Mouse (Mus musculus) heart, embryonic 14.5 days (tissue): ENCODE measurements around the gene Slc7a7. TPM values are rescaled to one million over a fixed set of nuclear protein-coding genes. Genes with fewer than 3 reads are reported as not detected.
A peak's percentile ranks its signal among the peaks of the same experiment; 100 is the strongest.
"Not testable (repeated sequence)": the region's sequence is repeated elsewhere in the genome, so short reads cannot be mapped to it uniquely, and the experiment has no call there.

Experiments used
- ATAC-seq: fragments of 200-750 bp; cut with Nextera tagmentation; 2 replicates; pipeline ENCODE4 v1.8.0; 2017; ENCODE audit warnings: low read depth, moderate TSS enrichment; ENCODE audit not compliant: insufficient number of reproducible peaks, insufficient read depth, low FRiP score
- H3K27ac ChIP-seq, 2 experiments: fragments of 200-500 bp in 1 of 2; fragments of 300-500 bp in 1 of 2; sonication (generic) in 1 of 2; replicated peaks in 1 of 2; 2 replicates each; pipeline ENCODE4 v1.5.1; 2012 to 2014; ENCODE audit warnings: low read depth in 2 of 2, low read length in 2 of 2, control low read depth in 1 of 2, mild to moderate bottlenecking in 1 of 2, mixed read lengths in 1 of 2; ENCODE audit not compliant: control insufficient read depth in 1 of 2, insufficient read depth in 1 of 2
- H3K27me3 ChIP-seq: fragments of 300-500 bp; sonication (generic); 2 replicates; pipeline ENCODE4 v1.6.1; 2014; ENCODE audit warnings: mild to moderate bottlenecking, low read length, control low read depth; ENCODE audit not compliant: control insufficient read depth, insufficient read depth
- H3K36me3 ChIP-seq: fragments of 300-500 bp; sonication (generic); 2 replicates; pipeline ENCODE4 v1.6.1; 2014; ENCODE audit warnings: mild to moderate bottlenecking, control low read depth, low read length, mixed read lengths; ENCODE audit not compliant: control insufficient read depth, insufficient read depth
- H3K4me1 ChIP-seq, 2 experiments: fragments of 200-500 bp in 1 of 2; fragments of 300-500 bp in 1 of 2; sonication (generic) in 1 of 2; 2 replicates each; pipeline ENCODE4 v1.6.1; 2012 to 2014; ENCODE audit warnings: low read length in 2 of 2, control low read depth in 1 of 2, mixed read lengths in 1 of 2; ENCODE audit not compliant: control insufficient read depth in 2 of 2, insufficient read depth in 2 of 2
- H3K4me2 ChIP-seq: fragments of 300-500 bp; sonication (generic); 2 replicates; pipeline ENCODE4 v1.6.1; 2014; ENCODE audit warnings: mild to moderate bottlenecking, low read length
- H3K4me3 ChIP-seq, 2 experiments: fragments of 200-500 bp in 1 of 2; fragments of 300-500 bp in 1 of 2; sonication (generic) in 1 of 2; 2 replicates each; pipeline ENCODE4 v1.5.1; 2012 to 2014; ENCODE audit warnings: low read length in 2 of 2, mild to moderate bottlenecking in 2 of 2, control low read depth in 1 of 2, low read depth in 1 of 2, moderate library complexity in 1 of 2; ENCODE audit not compliant: control insufficient read depth in 1 of 2, insufficient read depth in 1 of 2
- H3K9ac ChIP-seq: fragments of 300-500 bp; sonication (generic); 2 replicates; pipeline ENCODE4 v1.6.1; 2014; ENCODE audit warnings: mild to moderate bottlenecking, low read length
- H3K9me3 ChIP-seq: fragments of 300-500 bp; sonication (generic); 2 replicates; pipeline ENCODE4 v1.6.1; 2016; ENCODE audit warnings: low read length, control low read depth; ENCODE audit not compliant: control insufficient read depth
- WGBS: fragments of 180-500 bp; shearing (Covaris S2); extraction: QIAGEN DNeasy Blood & Tissue Kit; methylation state at CpG from one replicate; pipeline ENCODE4 v1.1.7; 2014; 5-methylcytosine and 5-hydroxymethylcytosine counted together
- polyA plus RNA-seq: library from polyadenylated mRNA; unstranded; fragments of >200 nt; fragmentation: Nextera tagmentation; extraction: Ambion mirVana; gene quantifications from 2 replicates; pipeline ENCODE4 v1.2.1, GENCODE M21; 2014

Slc7a7 gene
- polyA plus RNA-seq, 1 experiment from 2014 or later = 10.0 TPM

DNA sequence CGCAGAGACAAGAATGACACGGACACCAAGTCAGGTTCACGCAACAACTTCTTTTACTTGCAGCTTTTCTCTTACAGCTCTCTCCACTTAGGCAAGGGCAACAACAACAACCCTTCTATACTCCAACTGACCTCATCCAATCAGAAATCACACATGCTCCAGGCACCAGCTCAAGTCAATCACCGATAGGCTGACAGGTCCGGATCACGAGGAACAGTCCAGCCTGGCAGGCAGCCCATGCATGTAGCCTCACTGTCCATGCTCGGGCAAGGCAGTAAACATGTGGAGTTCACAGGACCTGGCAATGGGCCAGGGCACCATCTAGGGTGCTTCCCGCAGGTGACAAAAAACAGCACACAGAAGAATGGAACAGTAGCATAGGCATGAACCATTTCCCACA, 65.3 kb downstream of the Slc7a7 start:
- H3K4me3 ChIP-seq = no peak overlapping the region
- peaks cover 8% of the 10 kb centered on the region; the same call in 1 of the 2 replicates for H3K9me3 ChIP-seq
- WGBS = 72% methylated on average over 8 of the region's 8 CpGs
- no peaks in the 10 kb centered on the region; a peak in 1 of 4 replicates for H3K4me1 ChIP-seq
- H3K9ac ChIP-seq = no peak overlapping the region
- no peak for ATAC-seq
- no peaks in the 10 kb centered on the region for H3K36me3 ChIP-seq
- H3K27me3 ChIP-seq = no peaks in the 10 kb centered on the region
- no peak overlapping the region for H3K4me2 ChIP-seq
- H3K27ac ChIP-seq = no peak overlapping the region

DNA sequence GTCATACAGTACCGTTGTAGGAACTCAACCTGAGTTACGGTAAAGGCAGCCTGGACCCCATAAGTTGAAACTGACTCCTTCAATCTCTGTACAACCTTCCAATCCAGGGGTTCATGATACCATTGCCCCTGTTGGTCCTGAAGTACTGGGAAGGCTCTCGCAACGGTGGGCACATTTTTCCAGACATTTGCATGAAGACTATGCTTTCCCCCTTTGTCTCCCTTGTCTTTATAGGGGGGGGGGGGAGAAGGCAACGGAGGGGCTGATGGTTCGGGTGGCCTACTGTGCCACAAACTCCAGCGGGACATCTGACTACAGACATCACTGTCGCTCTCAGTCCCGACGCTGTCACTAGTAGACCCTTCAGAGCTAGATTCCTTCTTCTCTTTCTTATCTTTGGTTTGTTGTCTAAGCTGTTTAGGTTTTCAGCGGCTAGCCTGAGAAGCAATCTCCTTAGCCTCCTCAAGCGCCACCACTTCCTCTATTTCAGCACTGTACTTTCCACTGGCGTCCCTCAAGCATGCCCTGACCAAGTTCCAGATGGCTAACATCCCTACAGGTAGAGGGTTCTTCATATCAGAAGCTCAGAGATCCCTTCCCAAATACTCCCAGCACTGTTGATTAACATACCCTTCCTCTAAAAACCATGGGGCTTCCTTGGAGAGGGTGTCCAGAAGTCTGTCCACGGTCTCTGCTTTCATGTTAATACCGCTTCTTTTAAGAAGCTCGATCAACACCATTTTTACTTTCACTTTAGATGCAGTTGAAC, 66.6 kb downstream of the Slc7a7 start:
- H3K4me1 ChIP-seq, H3K27ac ChIP-seq, H3K9me3 ChIP-seq, H3K36me3 ChIP-seq, ATAC-seq, H3K27me3 ChIP-seq, H3K4me2 ChIP-seq, H3K4me3 ChIP-seq, H3K9ac ChIP-seq: not testable (repeated sequence)
- 78% methylated on average over 16 of the region's 16 CpGs for WGBS

DNA sequence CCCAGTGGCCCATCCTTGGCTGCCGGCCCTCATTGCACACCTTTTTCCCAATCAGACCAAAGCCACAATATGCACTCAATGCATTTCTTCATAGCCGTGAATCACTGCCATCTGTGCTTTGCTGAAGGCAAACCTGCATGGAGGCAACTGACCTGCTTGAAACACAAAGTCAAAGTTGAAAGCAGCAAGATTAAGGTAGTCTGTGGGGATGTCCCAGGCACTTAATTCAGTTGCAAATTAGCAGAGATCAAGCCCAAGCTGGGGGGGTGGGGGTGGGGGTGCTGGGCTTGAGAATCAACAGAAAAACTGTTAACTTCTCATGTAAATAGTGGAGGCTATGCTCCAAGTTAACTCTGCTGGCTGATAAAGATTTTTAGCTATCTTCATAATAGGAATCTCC, 75.8 kb downstream of the Slc7a7 start:
- H3K27ac ChIP-seq, H3K4me3 ChIP-seq, H3K9ac ChIP-seq, H3K4me1 ChIP-seq, ATAC-seq, H3K27me3 ChIP-seq, H3K4me2 ChIP-seq, H3K36me3 ChIP-seq, H3K9me3 ChIP-seq: not testable (repeated sequence)
- WGBS = 33% methylated on average over 2 of the region's 2 CpGs

DNA sequence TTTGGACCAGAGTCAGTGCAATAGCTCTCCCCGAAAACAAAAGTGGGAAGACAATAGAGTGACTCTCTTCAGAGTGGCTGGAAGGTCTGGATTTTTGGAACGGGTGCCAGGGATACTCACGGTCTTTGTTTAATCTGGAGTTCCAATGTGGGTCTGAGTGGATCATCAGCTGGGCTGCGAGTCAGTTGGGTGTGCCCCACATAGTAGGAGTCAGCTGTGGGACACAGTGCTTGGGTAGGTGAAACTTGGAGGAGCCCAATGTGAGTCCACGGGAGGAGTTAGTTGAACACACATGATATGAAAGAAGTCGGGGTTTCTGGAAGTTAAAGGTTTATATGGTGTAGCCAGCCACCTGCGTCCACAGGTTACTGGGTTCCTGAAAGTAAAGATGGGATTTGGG, 76.7 kb downstream of the Slc7a7 start:
- Histone ChIP-seq H3K9ac (no peak overlapping the region), H3K4me2 (no peak overlapping the region), H3K36me3 (no peaks in the 10 kb centered on the region), H3K9me3 (no peaks in the 10 kb centered on the region), H3K4me3 (no peak overlapping the region), H3K4me1 (no peaks in the 10 kb centered on the region), H3K27ac (no peak overlapping the region), H3K27me3 (no peaks in the 10 kb centered on the region)
- WGBS = 57% methylated on average over 7 of the region's 7 CpGs
- no peak for ATAC-seq

- no peaks in the 10 kb centered on the region for H3K27me3 ChIP-seq
- no peak overlapping the region for H3K4me3 ChIP-seq
- H3K27ac ChIP-seq = peak overlapping the region; percentile 10 to 75
- H3K9me3 ChIP-seq = no peaks in the 10 kb centered on the region
- H3K9ac ChIP-seq = no peak overlapping the region
- no peaks in the 10 kb centered on the region for H3K36me3 ChIP-seq
- WGBS = 30% methylated on average over 8 of the region's 8 CpGs
- H3K4me2 ChIP-seq = peak overlapping the region; percentile 35
- H3K4me1 ChIP-seq = peaks cover 9 to 21% of the 10 kb centered on the region in 2 experiments
- ATAC-seq = peak; percentile 73; the same call in 1 of the 2 replicates
These were observed 84.0 kb downstream of the Slc7a7 start for GRCm38 (mm10) chr14:54333452-54334189.

- H3K36me3 ChIP-seq = no peaks in the 10 kb centered on the region
- no peak overlapping the region for H3K4me2 ChIP-seq
- no peaks in the 10 kb centered on the region for H3K9me3 ChIP-seq
- H3K4me3 ChIP-seq = no peak overlapping the region
- H3K4me1 ChIP-seq = peaks cover 9 to 21% of the 10 kb centered on the region in 2 experiments
- H3K27me3 ChIP-seq = no peaks in the 10 kb centered on the region
- 71% methylated on average over 5 of the region's 5 CpGs for WGBS
- H3K9ac ChIP-seq = no peak overlapping the region
- H3K27ac ChIP-seq = peak overlapping the region in 1 of 2 experiments; percentile 75; a peak in 1 of 4 replicates
- no peak for ATAC-seq
These were observed 85.2 kb downstream of the Slc7a7 start for GRCm38 (mm10) chr14:54332176-54333074.

DNA sequence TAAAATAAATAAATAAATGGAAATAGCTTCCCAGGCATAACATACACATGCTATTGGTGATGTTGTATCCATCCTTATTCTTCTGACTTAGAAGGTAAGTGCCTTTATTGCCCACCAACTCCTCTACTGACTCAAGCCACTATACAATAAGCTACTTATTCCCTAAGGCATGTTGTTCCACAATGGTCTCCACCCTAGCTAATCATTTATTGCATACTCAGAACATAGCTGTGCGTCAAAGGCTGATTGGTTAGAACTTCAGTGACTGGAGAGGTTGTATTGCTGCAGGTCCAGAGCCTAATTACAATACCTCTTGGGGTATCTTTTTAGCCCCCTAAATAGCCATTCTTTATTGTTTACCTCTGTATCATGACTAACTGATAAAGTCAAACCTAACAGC, 86.4 kb downstream of the Slc7a7 start:
- H3K4me2 ChIP-seq = no peak overlapping the region
- no peaks in the 10 kb centered on the region for H3K27me3 ChIP-seq
- H3K9me3 ChIP-seq = no peaks in the 10 kb centered on the region
- no peak overlapping the region for H3K9ac ChIP-seq
- H3K36me3 ChIP-seq = no peaks in the 10 kb centered on the region
- ATAC-seq = no peak
- WGBS = 91% methylated on average over 1 of the region's 1 CpGs
- H3K4me1 ChIP-seq = peaks cover 9 to 21% of the 10 kb centered on the region in 2 experiments
- no peak overlapping the region for H3K4me3 ChIP-seq
- no peak overlapping the region for H3K27ac ChIP-seq
